Mouse (Mus musculus) kidney, adult 2 months (tissue): Measurements from ENCODE around the gene Iqcj.

Experiments used
- CTCF ChIP-seq: fragments of 200-500 bp; conservative IDR thresholded peaks from 2 replicates; pipeline ENCODE4 v1.5.1; 2011; ENCODE audit warnings: low read depth, mild to moderate bottlenecking, control low read depth, low read length, moderate library complexity, mixed read lengths; ENCODE audit not compliant: insufficient read depth, insufficient read length
- POLR2A ChIP-seq: fragments of 200-500 bp; IDR thresholded peaks from one replicate; pipeline ENCODE4 v1.6.1; 2011; ENCODE audit warnings: low read depth, low read length, control low read depth

DNA sequence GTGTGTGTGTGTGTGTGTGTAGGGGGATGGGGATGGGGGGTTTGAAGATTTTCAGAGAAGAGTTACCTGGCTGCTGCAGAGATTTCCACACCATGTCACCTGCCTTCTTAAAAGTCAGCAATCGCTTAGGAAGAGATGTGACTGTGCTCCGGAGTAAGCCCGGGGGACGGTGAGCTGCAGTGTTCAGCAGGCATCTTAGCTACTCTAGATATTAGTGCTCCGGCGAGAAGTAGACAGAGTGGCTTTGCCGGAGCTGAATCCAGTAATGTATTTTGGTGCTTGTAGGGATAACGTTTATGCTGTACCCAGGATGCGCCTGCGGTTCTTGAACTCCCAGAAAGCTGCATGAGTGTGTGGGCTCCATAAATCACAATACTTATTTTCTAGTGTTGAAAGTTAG, 748 bp downstream of the Iqcj start:
- TF ChIP-seq CTCF: no peak
- no peak for TF ChIP-seq POLR2A
